Mouse (Mus musculus): Measurements from ENCODE around the gene Irx3. TPM values are rescaled to one million over a fixed set of nuclear protein-coding genes. Genes with fewer than 3 reads are reported as not detected.

Irx3 gene
- total and polyA plus RNA-seq, 2 experiments from 2014 or later: 25.6 to 40.1 TPM

- H3K4me3 ChIP-seq (ENCODE audit: low read depth, low read length): no peak overlapping the region
- ATAC-seq (ENCODE audit: insufficient read depth, low read depth) (no peak), DNase-seq (ENCODE audit: low spot score) (no peak)
- H3K4me2 ChIP-seq (ENCODE audit: low read depth, low read length): no peak overlapping the region
- H3K27me3 ChIP-seq (ENCODE audit: control insufficient read depth, insufficient read depth, low read length): peaks cover 32% of the 10 kb centered on the region
- TF ChIP-seq EP300 (IDR thresholded peaks at IDR 0.05; ENCODE audit: low read depth) (no peak), CTCF (IDR thresholded peaks at IDR 0.05; ENCODE audit: low read depth) (no peak)
- 51% methylated on average over 6 of the region's 6 CpGs for WGBS
- no peaks in the 10 kb centered on the region for H3K4me1 ChIP-seq (ENCODE audit: control insufficient read depth, insufficient read depth)
- no peaks in the 10 kb centered on the region for H3K36me3 ChIP-seq (replicated peaks; ENCODE audit: control insufficient read depth, insufficient read depth, low read length)
- no peak overlapping the region for H3K27ac ChIP-seq (ENCODE audit: low read depth)
- no peak overlapping the region for H3K9ac ChIP-seq (replicated peaks; ENCODE audit: low read depth, low read length)
- H3K9me3 ChIP-seq (replicated peaks; ENCODE audit: control insufficient read depth, low read length): no peaks in the 10 kb centered on the region
Observed at GRCm38 (mm10) chr8:91793846-91794245, 8.0 kb downstream of the Irx3 start.

- Histone ChIP-seq H3K4me3 (ENCODE audit: low read depth, low read length) (no peak overlapping the region), H3K9ac (replicated peaks; ENCODE audit: low read depth, low read length) (no peak overlapping the region), H3K27ac (ENCODE audit: low read depth) (peak overlapping the region; percentile 38; the same call in 1 of the 2 replicates), H3K4me2 (ENCODE audit: low read depth, low read length) (no peak overlapping the region), H3K36me3 (replicated peaks; ENCODE audit: control insufficient read depth, insufficient read depth, low read length) (no peaks in the 10 kb centered on the region), H3K9me3 (replicated peaks; ENCODE audit: control insufficient read depth, low read length) (peaks cover 4% of the 10 kb centered on the region; the same call in 1 of the 2 replicates), H3K27me3 (ENCODE audit: control insufficient read depth, insufficient read depth, low read length) (no peaks in the 10 kb centered on the region), H3K4me1 (ENCODE audit: control insufficient read depth, insufficient read depth) (peaks cover 7% of the 10 kb centered on the region)
- DNase-seq (ENCODE audit: low spot score): peak; percentile 17
- WGBS: 57% methylated on average over 9 of the region's 9 CpGs
- TF ChIP-seq EP300 (IDR thresholded peaks at IDR 0.05; ENCODE audit: low read depth) (no peak), CTCF (IDR thresholded peaks at IDR 0.05; ENCODE audit: low read depth) (no peak)
- peak; percentile 58 for ATAC-seq (ENCODE audit: insufficient read depth, low read depth)
Observed at GRCm38 (mm10) chr8:91787194-91787895, 14.5 kb downstream of the Irx3 start.

- no peak for ATAC-seq (ENCODE audit: insufficient read depth, low read depth)
- Histone ChIP-seq H3K4me1 (ENCODE audit: control insufficient read depth, insufficient read depth) (peaks cover 7% of the 10 kb centered on the region), H3K4me3 (ENCODE audit: low read depth, low read length) (no peak overlapping the region), H3K36me3 (replicated peaks; ENCODE audit: control insufficient read depth, insufficient read depth, low read length) (no peaks in the 10 kb centered on the region), H3K9me3 (replicated peaks; ENCODE audit: control insufficient read depth, low read length) (no peaks in the 10 kb centered on the region), H3K27me3 (ENCODE audit: control insufficient read depth, insufficient read depth, low read length) (no peaks in the 10 kb centered on the region), H3K9ac (replicated peaks; ENCODE audit: low read depth, low read length) (no peak overlapping the region), H3K4me2 (ENCODE audit: low read depth, low read length) (no peak overlapping the region), H3K27ac (ENCODE audit: low read depth) (no peak overlapping the region)
- DNase-seq (ENCODE audit: low spot score): no peak
- TF ChIP-seq CTCF (IDR thresholded peaks at IDR 0.05; ENCODE audit: low read depth) (no peak), EP300 (IDR thresholded peaks at IDR 0.05; ENCODE audit: low read depth) (no peak)
- 78% methylated on average over 5 of the region's 5 CpGs for WGBS
Observed at GRCm38 (mm10) chr8:91782940-91783339, 18.9 kb downstream of the Irx3 start.

- no peak for TF ChIP-seq CTCF (IDR thresholded peaks at IDR 0.05; ENCODE audit: low read depth)
- no peak for TF ChIP-seq EP300 (IDR thresholded peaks at IDR 0.05; ENCODE audit: low read depth)
- Histone ChIP-seq H3K9me3 (replicated peaks; ENCODE audit: control insufficient read depth, low read length) (no peaks in the 10 kb centered on the region), H3K27me3 (ENCODE audit: control insufficient read depth, insufficient read depth, low read length) (no peaks in the 10 kb centered on the region), H3K36me3 (replicated peaks; ENCODE audit: control insufficient read depth, insufficient read depth, low read length) (no peaks in the 10 kb centered on the region), H3K4me3 (ENCODE audit: low read depth, low read length) (no peak overlapping the region), H3K9ac (replicated peaks; ENCODE audit: low read depth, low read length) (no peak overlapping the region), H3K4me2 (ENCODE audit: low read depth, low read length) (no peak overlapping the region), H3K4me1 (ENCODE audit: control insufficient read depth, insufficient read depth) (peaks cover 4% of the 10 kb centered on the region), H3K27ac (ENCODE audit: low read depth) (no peak overlapping the region)
- WGBS: 83% methylated on average over 7 of the region's 7 CpGs
- DNase-seq (ENCODE audit: low spot score) (no peak), ATAC-seq (ENCODE audit: insufficient read depth, low read depth) (no peak)
Observed at GRCm38 (mm10) chr8:91782201-91782600, 19.7 kb downstream of the Irx3 start.

- Histone ChIP-seq H3K4me3 (ENCODE audit: low read depth, low read length) (no peak overlapping the region), H3K9ac (replicated peaks; ENCODE audit: low read depth, low read length) (no peak overlapping the region), H3K27ac (ENCODE audit: low read depth) (no peak overlapping the region), H3K27me3 (ENCODE audit: control insufficient read depth, insufficient read depth, low read length) (no peaks in the 10 kb centered on the region), H3K4me2 (ENCODE audit: low read depth, low read length) (no peak overlapping the region), H3K36me3 (replicated peaks; ENCODE audit: control insufficient read depth, insufficient read depth, low read length) (no peaks in the 10 kb centered on the region), H3K9me3 (replicated peaks; ENCODE audit: control insufficient read depth, low read length) (no peaks in the 10 kb centered on the region), H3K4me1 (ENCODE audit: control insufficient read depth, insufficient read depth) (no peaks in the 10 kb centered on the region)
- ATAC-seq (ENCODE audit: insufficient read depth, low read depth) (no peak), DNase-seq (ENCODE audit: low spot score) (no peak)
- 63% methylated on average over 3 of the region's 3 CpGs for WGBS
- TF ChIP-seq CTCF (IDR thresholded peaks at IDR 0.05; ENCODE audit: low read depth): no peak
Observed at GRCm38 (mm10) chr8:91780648-91781047, 21.2 kb downstream of the Irx3 start.

GRCm38 (mm10) chr8:91768857-91769256, 33.0 kb downstream of the Irx3 start:
- Histone ChIP-seq H3K9me3 (replicated peaks; ENCODE audit: control insufficient read depth, low read length) (no peaks in the 10 kb centered on the region), H3K27ac (ENCODE audit: low read depth) (no peak overlapping the region)

More at GRCm38 (mm10) chr8:91768857-91769256, 33.0 kb downstream of the Irx3 start:
- 45% methylated on average over 6 of the region's 6 CpGs for WGBS
- ATAC-seq (ENCODE audit: insufficient read depth, low read depth) (no peak), DNase-seq (ENCODE audit: low spot score) (no peak)
- peaks cover 5% of the 10 kb centered on the region; the same call in 1 of the 2 replicates for H3K4me1 ChIP-seq (ENCODE audit: control insufficient read depth, insufficient read depth)
- no peak overlapping the region for H3K4me3 ChIP-seq (ENCODE audit: low read depth, low read length)
- TF ChIP-seq CTCF (IDR thresholded peaks at IDR 0.05; ENCODE audit: low read depth) (no peak), EP300 (IDR thresholded peaks at IDR 0.05; ENCODE audit: low read depth) (no peak)
- H3K4me2 ChIP-seq (ENCODE audit: low read depth, low read length): no peak overlapping the region
- no peaks in the 10 kb centered on the region for H3K36me3 ChIP-seq (replicated peaks; ENCODE audit: control insufficient read depth, insufficient read depth, low read length)
- no peaks in the 10 kb centered on the region for H3K27me3 ChIP-seq (ENCODE audit: control insufficient read depth, insufficient read depth, low read length)
- no peak overlapping the region for H3K9ac ChIP-seq (replicated peaks; ENCODE audit: low read depth, low read length)
